Mouse (Mus musculus): Measurements from ENCODE around the gene Mgat5. TPM values are rescaled to one million over a fixed set of nuclear protein-coding genes. Genes with fewer than 3 reads are reported as not detected.

The Mgat5 gene
- polyA plus RNA-seq, 1 experiment from 2014 or later = 13.8 TPM

- H3K27ac ChIP-seq = no peak overlapping the region
- H3K36me3 ChIP-seq = no peaks in the 10 kb centered on the region
- ATAC-seq = peak; percentile 53; the same call in 1 of the 2 replicates
- WGBS = 39% methylated on average over 8 of the region's 8 CpGs
- no peak overlapping the region for H3K4me2 ChIP-seq (replicated peaks)
- no peak overlapping the region for H3K9ac ChIP-seq (replicated peaks)
- no peaks in the 10 kb centered on the region for H3K27me3 ChIP-seq
- no peaks in the 10 kb centered on the region for H3K9me3 ChIP-seq
- peaks cover 17% of the 10 kb centered on the region for H3K4me1 ChIP-seq (replicated peaks)
- no peak overlapping the region for H3K4me3 ChIP-seq (replicated peaks)
Measured at GRCm38 (mm10) chr1:127313652-127314350, 109.0 kb downstream of the Mgat5 start.

- no peaks in the 10 kb centered on the region for H3K27me3 ChIP-seq
- no peak overlapping the region for H3K27ac ChIP-seq
- no peaks in the 10 kb centered on the region for H3K9me3 ChIP-seq
- no peak overlapping the region for H3K4me2 ChIP-seq (replicated peaks)
- H3K36me3 ChIP-seq = no peaks in the 10 kb centered on the region; the same call in 1 of the 2 replicates
- peaks cover 21% of the 10 kb centered on the region for H3K4me1 ChIP-seq (replicated peaks)
- no peak overlapping the region for H3K4me3 ChIP-seq (replicated peaks)
- WGBS = 88% methylated on average over 13 of the region's 13 CpGs
- no peak overlapping the region for H3K9ac ChIP-seq (replicated peaks)
- no peak for ATAC-seq
Measured at GRCm38 (mm10) chr1:127315763-127316627, 111.2 kb downstream of the Mgat5 start.

GRCm38 (mm10) chr1:127316651-127317050, 111.8 kb downstream of the Mgat5 start:
- no peak for ATAC-seq
- no peaks in the 10 kb centered on the region for H3K9me3 ChIP-seq
- H3K27me3 ChIP-seq = no peaks in the 10 kb centered on the region
- no peak overlapping the region for H3K4me3 ChIP-seq (replicated peaks)
- H3K9ac ChIP-seq (replicated peaks) = no peak overlapping the region
- H3K36me3 ChIP-seq = peaks cover 4% of the 10 kb centered on the region; the same call in 1 of the 2 replicates
- no peak overlapping the region for H3K4me2 ChIP-seq (replicated peaks)
- 69% methylated on average over 6 of the region's 6 CpGs for WGBS
- peaks cover 23% of the 10 kb centered on the region for H3K4me1 ChIP-seq (replicated peaks)
- H3K27ac ChIP-seq = no peak overlapping the region

- Histone ChIP-seq H3K4me2 (replicated peaks) (no peak overlapping the region), H3K27ac (no peak overlapping the region), H3K27me3 (no peaks in the 10 kb centered on the region), H3K9me3 (no peaks in the 10 kb centered on the region), H3K9ac (replicated peaks) (no peak overlapping the region), H3K4me1 (replicated peaks) (peaks cover 25% of the 10 kb centered on the region), H3K36me3 (peaks cover 5% of the 10 kb centered on the region; the same call in 1 of the 2 replicates), H3K4me3 (replicated peaks) (no peak overlapping the region)
- WGBS = 90% methylated on average over 9 of the region's 9 CpGs
- no peak for ATAC-seq
Measured at GRCm38 (mm10) chr1:127317541-127317940, 112.7 kb downstream of the Mgat5 start.

GRCm38 (mm10) chr1:127318486-127318885, 113.7 kb downstream of the Mgat5 start:
- Histone ChIP-seq H3K4me3 (replicated peaks) (no peak overlapping the region), H3K27me3 (no peaks in the 10 kb centered on the region), H3K9me3 (no peaks in the 10 kb centered on the region), H3K4me2 (replicated peaks) (no peak overlapping the region), H3K36me3 (peaks cover 5% of the 10 kb centered on the region; the same call in 1 of the 2 replicates), H3K9ac (replicated peaks) (no peak overlapping the region), H3K4me1 (replicated peaks) (peaks cover 23% of the 10 kb centered on the region), H3K27ac (no peak overlapping the region)
- ATAC-seq = no peak
- WGBS = 84% methylated on average over 7 of the region's 7 CpGs

- Histone ChIP-seq H3K36me3 (peaks cover 10% of the 10 kb centered on the region; the same call in 1 of the 2 replicates), H3K27ac (no peak overlapping the region), H3K9me3 (no peaks in the 10 kb centered on the region), H3K27me3 (no peaks in the 10 kb centered on the region), H3K4me1 (replicated peaks) (peaks cover 15% of the 10 kb centered on the region), H3K9ac (replicated peaks) (no peak overlapping the region), H3K4me2 (replicated peaks) (no peak overlapping the region), H3K4me3 (replicated peaks) (no peak overlapping the region)
- 85% methylated on average over 6 of the region's 6 CpGs for WGBS
- no peak for ATAC-seq
Measured at GRCm38 (mm10) chr1:127319768-127320167, 115.0 kb downstream of the Mgat5 start.

- ATAC-seq = no peak
- peaks cover 10% of the 10 kb centered on the region; the same call in 1 of the 2 replicates for H3K36me3 ChIP-seq
- no peak overlapping the region for H3K27ac ChIP-seq
- no peak overlapping the region for H3K4me3 ChIP-seq (replicated peaks)
- no peak overlapping the region for H3K9ac ChIP-seq (replicated peaks)
- H3K27me3 ChIP-seq = no peaks in the 10 kb centered on the region
- H3K4me1 ChIP-seq (replicated peaks) = peaks cover 15% of the 10 kb centered on the region
- no peak overlapping the region for H3K4me2 ChIP-seq (replicated peaks)
- H3K9me3 ChIP-seq = no peaks in the 10 kb centered on the region
- WGBS = 88% methylated on average over 10 of the region's 10 CpGs
Measured at GRCm38 (mm10) chr1:127320956-127321355, 116.1 kb downstream of the Mgat5 start.

- no peak for ATAC-seq
- WGBS = 90% methylated on average over 3 of the region's 3 CpGs
- Histone ChIP-seq H3K9me3 (no peaks in the 10 kb centered on the region), H3K4me3 (replicated peaks) (no peak overlapping the region), H3K4me2 (replicated peaks) (no peak overlapping the region), H3K4me1 (replicated peaks) (peaks cover 14% of the 10 kb centered on the region), H3K9ac (replicated peaks) (no peak overlapping the region), H3K27ac (no peak overlapping the region), H3K27me3 (no peaks in the 10 kb centered on the region), H3K36me3 (peaks cover 10% of the 10 kb centered on the region; the same call in 1 of the 2 replicates)
Measured at GRCm38 (mm10) chr1:127321638-127322037, 116.8 kb downstream of the Mgat5 start.

GRCm38 (mm10) chr1:127322169-127322805, 117.5 kb downstream of the Mgat5 start:
- 74% methylated on average over 5 of the region's 5 CpGs for WGBS
- no peak overlapping the region for H3K27ac ChIP-seq
- no peak overlapping the region for H3K9ac ChIP-seq (replicated peaks)
- H3K4me3 ChIP-seq (replicated peaks) = no peak overlapping the region
- H3K9me3 ChIP-seq = no peaks in the 10 kb centered on the region
- peaks cover 11% of the 10 kb centered on the region for H3K4me1 ChIP-seq (replicated peaks)
- no peak overlapping the region for H3K4me2 ChIP-seq (replicated peaks)
- H3K36me3 ChIP-seq = peaks cover 10% of the 10 kb centered on the region; the same call in 1 of the 2 replicates
- 0 out of 2 replicates have a peak, but pooled peaks have one; percentile 27 for ATAC-seq
- H3K27me3 ChIP-seq = no peaks in the 10 kb centered on the region

- no peaks in the 10 kb centered on the region for H3K9me3 ChIP-seq
- no peak overlapping the region for H3K4me2 ChIP-seq (replicated peaks)
- H3K36me3 ChIP-seq = peaks cover 10% of the 10 kb centered on the region; the same call in 1 of the 2 replicates
- 87% methylated on average over 8 of the region's 8 CpGs for WGBS
- no peak overlapping the region for H3K27ac ChIP-seq
- peaks cover 9% of the 10 kb centered on the region; the same call in 1 of the 2 replicates for H3K4me1 ChIP-seq (replicated peaks)
- no peak for ATAC-seq
- H3K9ac ChIP-seq (replicated peaks) = no peak overlapping the region
- H3K4me3 ChIP-seq (replicated peaks) = no peak overlapping the region
- H3K27me3 ChIP-seq = no peaks in the 10 kb centered on the region
Measured at GRCm38 (mm10) chr1:127325601-127326198, 120.9 kb downstream of the Mgat5 start.

GRCm38 (mm10) chr1:127327773-127328172, 123.0 kb downstream of the Mgat5 start:
- 77% methylated on average over 6 of the region's 6 CpGs for WGBS
- no peak for ATAC-seq
- no peak overlapping the region for H3K4me3 ChIP-seq (replicated peaks)
- H3K4me1 ChIP-seq (replicated peaks) = peaks cover 5% of the 10 kb centered on the region; the same call in 1 of the 2 replicates
- H3K9ac ChIP-seq (replicated peaks) = no peak overlapping the region
- peak overlapping the region; percentile 25; the same call in 1 of the 2 replicates for H3K27ac ChIP-seq
- H3K36me3 ChIP-seq = peaks cover 5% of the 10 kb centered on the region; the same call in 1 of the 2 replicates
- H3K27me3 ChIP-seq = no peaks in the 10 kb centered on the region
- no peak overlapping the region for H3K4me2 ChIP-seq (replicated peaks)
- H3K9me3 ChIP-seq = no peaks in the 10 kb centered on the region

Measured in midbrain, embryonic 13.5 days (tissue).